Mouse (Mus musculus) lung, postnatal 10 days (tissue): ENCODE data around the gene Scube2.

ENCODE experiments used
- DNase-seq: peaks from one replicate; pipeline ENCODE4 v3.0.0; 2021

The Scube2 gene

DNA sequence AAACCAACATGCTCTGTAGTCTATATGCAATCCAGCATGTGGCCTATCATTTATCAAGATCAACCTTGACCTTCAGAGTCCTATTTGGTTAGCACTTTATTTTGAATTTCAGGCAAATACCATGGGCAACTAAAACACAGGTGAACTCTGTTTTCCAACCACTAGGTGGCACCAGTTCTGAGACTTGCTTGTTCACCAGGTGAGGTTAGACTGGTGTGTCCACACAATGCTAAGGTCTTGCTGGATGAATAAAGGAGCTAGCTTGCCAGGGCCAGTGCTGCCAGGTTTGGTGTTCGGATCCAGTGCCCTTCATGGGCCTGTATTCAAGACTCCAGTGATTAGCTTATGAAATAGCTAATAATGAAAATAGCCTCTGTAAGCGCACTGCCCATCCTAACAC is 72.7 kb downstream of the Scube2 start:
- peak; percentile 71 for DNase-seq

- DNase-seq: no peak
These were observed 74.7 kb downstream of the Scube2 start for GRCm38 (mm10) chr7:109790818-109791217.

GRCm38 (mm10) chr7:109787860-109788259 is 77.6 kb downstream of the Scube2 start:
- no peak for DNase-seq

- no peak for DNase-seq
These were observed 82.2 kb downstream of the Scube2 start for GRCm38 (mm10) chr7:109783281-109783680.

DNA sequence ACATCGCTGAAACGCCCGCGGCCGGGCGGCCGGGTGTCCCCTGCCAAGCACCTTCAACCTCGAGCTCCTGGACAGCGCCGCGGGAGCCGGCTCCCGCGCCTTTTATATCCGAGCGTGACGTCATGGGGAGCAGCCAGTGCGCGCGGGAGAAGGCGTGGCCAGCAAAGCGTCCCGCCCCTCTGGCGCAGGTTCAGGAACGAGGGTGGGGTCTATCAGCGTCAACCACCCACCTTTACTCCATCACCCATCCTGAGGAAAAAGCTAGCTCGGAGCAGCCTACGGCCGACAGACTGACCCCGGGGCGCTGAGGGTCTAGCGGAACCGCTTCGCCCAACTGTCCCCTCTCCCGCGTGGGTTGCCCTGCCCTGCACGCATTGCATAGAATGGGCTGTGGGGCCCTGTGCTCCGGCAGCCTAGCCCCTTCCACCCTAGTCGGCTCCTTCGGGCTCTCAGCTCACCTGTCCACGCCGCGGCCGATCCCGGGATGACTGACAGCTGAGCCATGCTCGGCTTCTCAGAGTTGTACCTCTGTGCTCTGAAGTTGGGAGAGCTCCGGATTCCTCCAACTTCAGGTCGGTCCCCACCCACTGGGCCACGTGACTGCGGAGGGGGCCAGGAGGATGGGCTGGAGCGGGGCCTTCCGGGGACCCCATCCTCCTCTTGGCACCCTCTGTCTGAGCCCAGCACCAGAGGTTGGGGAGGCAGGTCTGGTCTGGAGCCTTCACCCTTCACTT is 83.8 kb downstream of the Scube2 start, which contains the start of gene Nrip3:
TSS of gene Nrip3 (minus strand) at position 556 of the 734 bp plus-strand sequence.
- peak; percentile 75 for DNase-seq

DNA sequence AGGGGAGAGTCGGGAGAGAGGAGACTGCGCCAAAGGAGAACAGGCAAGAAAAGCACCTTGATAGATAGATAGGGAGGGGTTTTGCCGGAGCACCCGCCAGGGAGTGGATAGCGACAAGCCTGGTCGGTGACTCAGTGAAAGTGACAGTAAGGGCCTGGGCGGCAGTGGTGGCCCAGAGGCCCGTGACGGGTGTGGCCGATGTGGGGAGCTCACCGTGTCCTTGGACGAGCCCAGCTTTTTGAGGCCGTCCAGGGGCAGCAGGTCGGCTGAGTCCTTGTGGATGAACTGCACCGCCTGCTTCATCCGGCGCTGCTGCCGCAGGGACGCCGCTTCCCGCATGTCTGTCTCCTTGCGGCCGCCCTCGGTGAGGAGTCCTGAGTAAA is 84.4 kb downstream of the Scube2 start:
- no peak for DNase-seq

GRCm38 (mm10) chr7:109772251-109772650 is 93.2 kb downstream of the Scube2 start:
- no peak for DNase-seq

DNA sequence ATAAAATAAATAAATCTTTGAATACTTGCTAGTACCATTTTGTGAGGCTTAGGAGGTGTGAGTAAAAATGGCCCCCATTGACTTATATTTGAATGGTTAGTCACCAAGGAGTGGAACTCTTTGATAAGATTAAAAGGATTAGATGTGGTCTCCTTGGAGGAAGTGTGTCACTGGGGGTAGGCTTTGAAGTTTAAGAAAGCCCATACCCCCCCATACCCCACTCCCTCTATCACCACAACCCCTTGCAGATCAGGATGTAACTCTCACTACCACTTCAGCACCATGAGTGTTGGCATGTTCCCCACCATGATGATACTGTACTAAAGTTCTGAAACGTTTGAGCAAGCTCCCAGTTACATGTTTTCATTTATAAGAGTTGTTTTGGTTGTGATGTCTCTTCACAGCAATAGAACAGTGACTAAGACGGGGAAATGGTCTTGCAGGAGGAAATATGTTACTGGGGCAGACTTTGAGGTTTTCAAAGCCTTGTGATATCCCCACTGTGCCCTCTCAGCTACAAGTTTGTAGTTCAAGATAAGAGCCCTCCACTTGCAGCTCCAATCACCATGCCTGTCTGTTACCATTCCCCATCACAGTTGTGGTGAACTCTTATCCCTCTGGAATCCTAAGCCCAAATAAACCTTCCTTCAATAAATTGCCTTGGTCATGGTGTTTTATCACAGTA is 96.6 kb downstream of the Scube2 start:
- DNase-seq: no peak

DNA sequence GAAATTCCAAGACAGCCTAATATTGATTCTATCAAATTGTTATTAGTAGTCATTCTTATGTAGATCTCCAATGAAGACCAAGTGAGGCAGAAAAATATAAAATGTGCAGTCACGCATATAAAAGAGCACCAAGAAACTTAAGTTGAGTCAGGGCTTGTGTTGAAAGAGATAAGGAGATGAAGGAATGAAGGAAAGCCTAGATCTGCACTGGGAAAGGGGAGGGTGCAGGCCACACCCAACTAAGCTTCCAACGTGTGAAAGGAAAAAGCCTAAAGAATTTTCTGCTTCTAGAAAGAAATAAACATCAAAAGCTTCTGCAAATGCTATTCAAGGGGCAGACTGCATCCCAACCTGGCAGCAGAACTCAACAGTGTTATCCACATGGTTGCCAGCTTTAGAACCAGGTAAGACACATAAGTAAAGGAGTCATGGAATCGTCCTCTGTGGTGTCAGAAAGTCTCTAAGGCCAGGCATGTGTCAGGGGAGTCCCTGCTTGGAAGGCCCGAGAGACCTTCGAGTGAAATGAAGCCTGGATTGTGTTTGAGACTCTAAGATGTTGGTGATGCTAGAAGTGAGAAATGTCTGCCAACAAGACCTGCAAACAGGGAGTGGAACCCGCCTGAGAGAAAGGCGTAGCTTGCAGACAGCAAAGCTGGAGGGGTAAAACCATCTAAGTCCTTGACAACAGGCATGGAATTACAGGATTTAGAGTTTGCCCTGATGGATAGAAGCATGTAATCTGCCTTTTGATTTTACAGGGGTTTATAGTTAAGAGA is 97.7 kb downstream of the Scube2 start:
- DNase-seq: no peak

- DNase-seq: no peak
These were observed 101.5 kb downstream of the Scube2 start for GRCm38 (mm10) chr7:109764009-109764408.

- no peak for DNase-seq
These were observed 109.2 kb downstream of the Scube2 start for GRCm38 (mm10) chr7:109756291-109756690.

DNA sequence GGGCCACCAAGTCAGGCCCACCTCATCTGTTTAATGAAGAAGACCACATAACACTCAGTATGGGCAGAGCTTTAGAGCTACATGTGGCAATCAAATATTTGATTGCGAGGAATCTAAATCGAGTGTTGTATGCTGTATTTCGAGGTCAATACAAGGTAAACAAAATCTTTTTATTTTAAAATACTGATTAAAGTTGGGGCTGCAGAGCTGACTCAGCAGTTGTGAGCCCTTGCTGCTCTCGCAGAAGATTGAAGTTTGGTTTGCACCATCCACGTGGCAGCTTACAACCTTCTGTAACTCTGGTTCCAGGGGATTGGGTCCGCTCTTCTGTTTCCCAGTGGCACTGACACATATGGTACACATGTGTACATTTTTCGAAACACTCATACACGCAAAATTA is 111.4 kb downstream of the Scube2 start:
- no peak for DNase-seq

- DNase-seq: peak; percentile 87
These were observed 113.2 kb downstream of the Scube2 start, which contains the start of gene Tmem9b for GRCm38 (mm10) chr7:109752008-109752925. Tmem9b (minus strand) TSS chr7:109752875.

- DNase-seq: no peak
These were observed 114.0 kb downstream of the Scube2 start for GRCm38 (mm10) chr7:109751427-109752007.
